Mouse (Mus musculus): ENCODE results near the gene Csnk1g2. TPM values are rescaled to one million over a fixed set of nuclear protein-coding genes. Genes with fewer than 3 reads are reported as not detected.
A peak's percentile ranks its signal among the peaks of the same experiment; 100 is the strongest.

Csnk1g2 gene
- total RNA-seq, 2 experiments from 2014 or later: 134 to 140 TPM

- no peak for DNase-seq (ENCODE audit: low spot score in 2 of 2)
Measured at GRCm38 (mm10) chr10:80661149-80661548, 38.5 kb downstream of the Csnk1g2 start.

DNA sequence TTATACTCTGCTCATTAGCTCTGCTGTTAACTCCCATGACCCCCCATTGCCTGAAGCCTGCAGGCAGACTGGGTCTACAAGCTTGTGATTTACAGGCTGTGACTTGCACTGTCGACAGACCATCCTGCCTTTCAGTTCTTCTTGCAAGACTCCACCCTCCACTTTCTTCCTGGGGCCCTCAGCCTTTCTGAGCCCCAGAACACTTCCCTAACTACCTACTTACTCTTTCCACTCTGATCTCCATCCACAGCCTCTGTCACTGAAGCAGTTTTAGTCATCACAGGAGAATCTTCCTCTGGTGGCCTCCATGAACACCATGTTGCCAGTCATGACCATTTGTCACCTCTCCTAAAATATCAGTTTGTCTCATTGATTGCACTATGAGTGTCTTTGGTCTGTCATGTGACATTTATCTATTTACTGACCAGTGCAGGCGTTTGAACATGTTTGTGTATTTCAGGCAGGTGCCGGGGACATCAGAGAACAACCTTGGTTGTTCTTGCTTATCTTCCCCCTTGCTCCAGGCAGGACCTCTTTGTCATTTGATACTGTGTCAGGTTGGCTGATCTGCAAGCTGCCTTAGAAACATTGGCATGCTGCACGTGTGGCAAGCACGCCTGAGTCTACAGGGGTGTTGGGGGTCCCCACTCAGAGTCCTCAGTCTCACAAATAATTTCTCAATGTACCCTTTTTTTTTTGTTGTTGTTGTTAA is 41.0 kb downstream of the Csnk1g2 start:
- DNase-seq (ENCODE audit: low spot score in 2 of 2): no peak

DNA sequence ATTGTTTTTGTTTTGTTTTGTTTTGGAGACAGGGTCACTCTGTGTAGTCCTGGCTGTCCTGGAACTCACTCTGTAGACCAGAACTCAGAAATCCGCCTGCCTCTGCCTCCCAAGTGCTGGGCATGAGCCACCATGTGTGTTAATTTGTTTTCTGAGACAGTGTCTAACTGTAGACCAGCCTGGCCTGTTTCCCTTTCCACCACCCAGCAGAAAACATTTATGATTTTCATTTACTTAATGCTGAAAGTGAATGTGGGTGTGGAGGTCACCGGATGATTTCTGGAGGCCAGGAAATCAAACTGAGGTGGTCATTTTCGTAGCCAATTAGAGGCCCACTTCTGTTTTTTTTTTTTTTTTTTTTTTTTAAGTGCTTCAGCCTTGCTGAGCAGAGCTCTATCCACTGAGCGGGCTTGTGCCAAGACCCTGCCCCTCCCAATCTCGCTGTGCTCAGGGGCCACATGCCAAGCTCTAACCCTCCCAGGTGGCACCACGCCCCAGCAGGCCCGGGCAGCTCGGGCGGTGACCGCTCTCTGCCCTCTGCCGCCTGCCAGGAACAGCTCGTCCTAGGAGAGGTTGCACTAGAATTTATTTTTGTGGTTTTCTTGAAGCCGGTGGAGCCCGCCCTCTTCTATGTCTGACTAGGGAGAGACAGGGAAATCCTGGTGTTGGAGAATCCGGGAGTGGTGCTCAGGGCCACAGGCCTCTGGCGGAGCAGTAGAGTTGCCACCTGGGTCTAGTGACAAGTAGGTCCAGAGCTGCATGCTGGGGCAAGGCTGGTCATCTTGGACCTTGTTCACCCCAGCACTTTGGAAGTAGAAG is 41.8 kb downstream of the Csnk1g2 start:
- DNase-seq (ENCODE audit: low spot score in 2 of 2): peak; percentile 69 to 79

DNA sequence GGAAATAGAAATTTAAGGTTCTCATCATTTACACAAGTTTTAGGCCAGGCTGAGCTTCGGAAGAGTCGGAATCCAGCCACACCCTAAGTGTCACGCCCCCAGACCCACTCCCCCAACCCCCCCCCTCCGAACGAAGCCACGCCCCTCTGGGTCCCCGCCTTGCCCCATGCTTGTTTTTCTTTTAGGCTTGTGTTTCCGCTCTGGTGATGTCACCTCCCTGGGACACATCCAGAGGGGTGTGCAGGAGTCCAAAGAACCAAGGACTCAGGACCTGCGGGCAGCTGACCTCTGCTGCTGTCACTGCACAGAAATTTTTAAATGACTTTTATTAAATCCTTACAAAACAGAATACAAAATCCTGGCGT is 42.4 kb downstream of the Csnk1g2 start:
- DNase-seq (ENCODE audit: low spot score in 2 of 2): peak; percentile 65 to 67

DNA sequence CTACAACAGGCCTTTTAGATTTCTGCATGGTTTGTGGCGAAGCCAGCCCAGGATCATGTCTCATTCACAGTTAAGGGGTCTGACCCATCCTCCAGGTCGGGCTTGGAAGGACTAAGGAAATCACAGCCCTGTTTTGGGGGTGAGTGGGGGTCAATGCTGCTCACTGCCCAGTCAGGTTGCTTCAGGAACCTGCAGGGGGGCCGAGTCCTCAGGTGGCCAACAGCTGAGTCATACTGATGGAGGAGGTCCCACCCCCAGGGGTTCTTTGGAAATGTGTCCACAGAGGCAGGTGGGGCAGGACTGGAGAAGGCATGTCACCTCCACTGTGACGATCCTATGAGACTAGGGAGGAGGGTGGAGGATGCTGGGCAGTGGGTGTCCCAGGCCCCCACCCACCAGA is 42.8 kb downstream of the Csnk1g2 start:
- no peak for DNase-seq (ENCODE audit: low spot score in 2 of 2)

DNA sequence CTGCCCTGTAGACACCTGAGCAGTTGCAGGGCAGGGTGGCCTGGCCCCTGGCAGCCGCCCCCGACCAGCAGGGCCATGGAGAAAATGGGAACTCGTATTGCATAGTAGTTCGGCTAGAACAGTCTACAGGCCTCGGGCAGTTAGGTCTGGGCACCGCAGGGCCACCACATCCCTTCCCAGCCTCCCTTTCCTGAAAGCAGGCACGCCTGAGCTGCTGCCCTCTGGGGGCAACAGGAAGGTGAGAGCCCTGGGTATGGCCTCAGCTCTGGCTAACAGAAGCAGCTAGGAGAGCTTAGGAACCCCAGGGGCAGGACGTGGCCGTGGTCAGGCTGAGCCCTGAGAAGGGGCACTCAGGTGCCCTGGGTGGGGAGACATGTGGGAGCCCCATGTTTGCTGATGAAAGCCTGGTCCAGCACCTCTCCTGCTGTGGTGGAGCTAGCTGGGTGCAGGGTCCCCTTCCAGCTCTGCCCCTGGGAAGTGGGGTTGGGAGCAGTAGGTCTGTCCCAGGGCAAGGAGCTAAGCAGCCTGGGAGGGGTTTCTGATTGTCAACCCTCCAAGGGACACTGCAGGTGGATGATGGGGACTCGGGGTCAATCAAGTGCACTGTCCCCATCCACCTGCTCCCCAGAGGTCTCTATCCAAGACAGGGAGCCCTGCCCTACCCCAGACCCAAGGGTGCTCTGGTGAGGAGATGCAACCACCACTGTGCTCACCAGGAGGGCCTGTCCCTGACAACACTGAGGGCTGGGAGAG is 43.5 kb downstream of the Csnk1g2 start:
- no peak for DNase-seq (ENCODE audit: low spot score in 2 of 2)

GRCm38 (mm10) chr10:80666837-80667412 is 44.3 kb downstream of the Csnk1g2 start:
- no peak for DNase-seq (ENCODE audit: low spot score in 2 of 2)

DNA sequence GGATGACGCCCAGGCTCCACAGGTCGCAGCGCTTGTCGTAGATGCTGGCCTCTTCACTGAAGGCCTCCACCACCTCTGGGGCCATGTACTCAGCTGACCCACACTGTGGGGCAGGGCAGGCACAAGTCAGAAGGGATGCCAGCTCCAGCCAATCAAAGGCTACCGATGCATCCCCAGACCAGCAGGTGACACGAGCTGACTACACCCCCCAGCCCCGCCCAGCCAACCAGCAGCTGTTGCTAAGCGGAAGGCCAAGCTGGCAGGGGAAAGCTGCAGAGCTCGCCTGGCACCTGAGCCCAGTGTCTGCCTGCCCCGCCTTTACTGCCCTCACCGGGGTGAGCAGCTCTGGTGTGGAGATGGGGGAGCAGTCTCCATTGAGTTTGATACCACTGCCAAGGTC is 46.0 kb downstream of the Csnk1g2 start:
- no peak for DNase-seq (ENCODE audit: low spot score in 2 of 2)

DNA sequence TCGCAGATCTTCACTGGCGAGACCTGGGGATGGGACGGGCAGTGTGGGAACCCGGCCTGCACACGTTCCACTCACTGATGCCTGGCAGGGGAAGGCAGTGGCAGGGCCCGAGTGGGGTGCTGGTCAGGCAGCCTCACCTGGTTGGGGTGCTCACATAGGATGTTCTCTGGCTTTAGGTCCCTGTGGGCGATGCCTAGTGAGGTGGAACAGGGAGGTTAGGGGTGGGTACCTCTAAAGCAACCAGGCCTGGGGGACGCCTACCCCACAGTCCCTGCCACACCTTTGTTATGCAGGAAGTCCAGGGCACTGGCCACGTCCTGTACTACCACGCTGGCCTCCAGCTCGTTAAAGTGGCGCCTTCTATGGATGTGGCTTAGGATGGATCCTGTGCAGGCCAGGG is 46.4 kb downstream of the Csnk1g2 start:
- no peak for DNase-seq (ENCODE audit: low spot score in 2 of 2)

DNA sequence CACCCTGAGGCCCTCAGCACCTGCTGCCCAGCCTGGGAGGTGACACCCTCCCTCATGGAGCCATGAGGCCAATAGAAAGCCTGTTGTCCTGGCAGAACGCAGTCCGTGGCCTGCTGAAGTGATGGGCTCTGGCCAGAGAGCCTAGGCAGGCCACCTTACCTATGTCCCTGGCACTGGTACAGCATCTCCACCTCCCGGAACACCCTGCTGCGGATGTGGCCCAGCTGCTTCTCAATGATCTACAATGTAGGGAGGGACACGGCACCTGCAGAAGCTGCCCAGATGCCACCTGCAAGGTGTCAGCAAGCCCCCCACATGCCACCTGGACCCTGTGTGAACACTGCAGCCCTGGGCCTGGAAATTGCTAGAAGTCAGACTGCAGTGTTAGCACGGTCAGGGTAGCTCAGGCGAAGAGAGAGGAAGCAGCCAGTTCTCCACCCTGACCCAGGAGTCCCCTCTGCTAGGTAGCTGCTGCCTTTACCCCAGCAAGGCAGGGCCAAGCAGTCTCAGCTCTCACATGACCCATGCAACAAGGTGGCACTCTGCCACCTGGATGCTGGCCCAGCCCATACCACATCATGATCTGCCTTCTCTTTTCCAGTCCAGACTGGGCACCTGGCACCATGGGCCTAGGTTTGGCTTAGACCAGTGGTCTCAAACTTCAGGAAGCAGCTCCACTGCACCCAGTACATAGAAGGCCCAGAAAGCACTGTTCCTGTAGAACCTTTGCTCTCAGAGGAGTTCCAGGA is 47.3 kb downstream of the Csnk1g2 start:
- DNase-seq (ENCODE audit: low spot score in 2 of 2): no peak

- no peak for DNase-seq (ENCODE audit: low spot score in 2 of 2)
Measured at GRCm38 (mm10) chr10:80670531-80670930, 47.9 kb downstream of the Csnk1g2 start.

DNA sequence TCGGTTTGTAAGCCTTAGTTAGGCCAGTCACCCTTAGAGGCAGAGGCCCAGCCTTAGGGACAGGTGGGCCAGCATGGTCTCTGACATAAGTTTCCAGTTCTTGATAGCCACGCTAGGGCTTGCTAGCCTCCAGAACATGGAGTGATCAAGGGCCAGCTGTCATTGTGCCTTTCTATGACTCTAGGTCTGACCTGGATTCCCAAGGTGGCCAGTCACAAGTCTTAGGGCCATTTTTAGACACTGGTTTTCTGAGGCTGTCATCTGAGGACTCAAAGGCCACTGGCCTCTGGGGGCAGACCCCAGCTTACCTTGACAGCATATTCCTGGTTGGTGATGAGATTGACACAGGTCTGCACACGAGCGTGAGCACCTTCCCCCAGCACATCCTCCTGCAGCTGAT is 48.6 kb downstream of the Csnk1g2 start:
- no peak for DNase-seq (ENCODE audit: low spot score in 2 of 2)

- DNase-seq (ENCODE audit: low spot score in 2 of 2): no peak
Measured at GRCm38 (mm10) chr10:80671936-80672690, 49.5 kb downstream of the Csnk1g2 start.

GRCm38 (mm10) chr10:80673690-80674089 is 51.1 kb downstream of the Csnk1g2 start:
- no peak for DNase-seq (ENCODE audit: low spot score in 2 of 2)

DNA sequence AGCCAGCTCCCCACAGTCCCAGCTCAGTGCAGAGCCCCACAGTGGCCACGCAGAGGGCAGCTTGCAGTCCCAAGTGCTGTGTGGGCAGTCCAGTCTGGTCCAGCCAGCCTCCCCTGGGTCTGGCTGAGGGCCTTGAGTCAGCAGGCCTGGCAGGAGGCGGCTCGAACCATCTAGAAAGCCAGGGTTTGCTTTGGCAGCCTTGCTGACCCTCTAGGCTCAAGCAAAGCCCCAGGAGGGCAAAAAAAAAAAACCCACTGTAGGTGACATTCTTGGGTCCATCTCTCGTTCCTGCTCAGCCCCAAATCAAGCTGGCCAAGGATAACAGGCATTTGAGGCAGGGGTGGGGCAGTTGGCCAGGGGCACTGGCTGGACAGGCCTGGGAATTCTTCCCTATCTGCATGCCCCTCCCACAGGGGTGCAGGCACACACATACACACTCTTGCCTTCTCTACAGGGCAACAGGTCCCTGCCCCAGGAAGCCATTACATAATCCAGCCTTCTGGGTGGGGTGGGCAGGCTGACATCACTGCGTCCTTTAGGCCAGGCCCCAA is 51.6 kb downstream of the Csnk1g2 start:
- DNase-seq (ENCODE audit: low spot score in 2 of 2): no peak

- DNase-seq (ENCODE audit: low spot score in 2 of 2): no peak
Measured at GRCm38 (mm10) chr10:80674851-80675404, 52.3 kb downstream of the Csnk1g2 start.

- no peak for DNase-seq (ENCODE audit: low spot score in 2 of 2)
Measured at GRCm38 (mm10) chr10:80675405-80676197, 53.0 kb downstream of the Csnk1g2 start.

DNA sequence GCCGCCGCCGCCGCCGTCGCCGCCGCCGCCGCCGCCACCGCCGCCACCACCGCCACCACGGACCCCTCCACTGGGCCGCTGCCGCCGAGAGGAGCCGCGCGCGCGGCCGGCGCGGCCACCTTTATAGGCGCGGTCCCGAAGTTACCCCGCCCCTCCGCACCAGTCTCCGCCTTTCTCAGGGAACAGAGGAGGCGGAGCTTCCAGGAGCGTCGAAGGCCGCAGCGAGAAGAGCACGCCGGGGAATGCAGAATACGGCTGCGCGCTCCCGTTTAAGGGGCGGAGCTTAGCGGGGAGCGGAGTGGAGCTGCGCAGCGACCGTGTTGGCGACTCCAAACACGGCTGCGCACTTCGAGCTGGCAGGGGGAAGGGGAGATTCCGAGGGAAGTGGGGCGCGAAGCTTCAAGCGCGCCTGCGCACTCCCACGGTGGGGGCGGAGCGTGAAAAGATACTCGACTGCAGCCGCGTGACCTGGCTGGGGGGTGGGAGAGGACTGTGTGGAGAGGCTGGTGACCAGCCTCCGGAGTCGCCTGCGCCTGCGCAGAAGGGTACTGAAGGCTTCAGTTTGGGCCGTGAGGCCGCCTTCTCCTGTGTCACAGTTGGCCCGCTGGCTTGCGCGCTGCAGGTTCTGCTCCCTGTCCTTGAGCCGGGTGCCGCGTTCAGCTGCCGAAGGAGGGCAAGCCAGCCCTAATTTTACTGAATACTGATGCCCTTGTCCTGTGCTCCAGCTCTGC is 53.7 kb downstream of the Csnk1g2 start:
- peak; percentile 99 for DNase-seq (ENCODE audit: low spot score in 2 of 2)
